Mouse (Mus musculus) stomach, embryonic 15.5 days (tissue): ENCODE results near the gene Ap4b1. TPM values are rescaled to one million over a fixed set of nuclear protein-coding genes. Genes with fewer than 3 reads are reported as not detected.
"Not testable (repeated sequence)": the region's sequence is repeated elsewhere in the genome, so short reads cannot be mapped to it uniquely, and the experiment has no call there.

Source experiments
- ATAC-seq: fragments of 200-750 bp; cut with Nextera tagmentation; 2 replicates; pipeline ENCODE4 v1.8.0; 2017; ENCODE audit warnings: low read depth, moderate number of reproducible peaks, moderate TSS enrichment; ENCODE audit not compliant: insufficient read depth, low FRiP score
- H3K27ac ChIP-seq: fragments of 300-500 bp; sonication (generic); 2 replicates; pipeline ENCODE4 v1.5.1; 2015; ENCODE audit warnings: mild to moderate bottlenecking, inconsistent platforms
- H3K27me3 ChIP-seq: fragments of 300-500 bp; sonication (generic); replicated peaks from 2 replicates; pipeline ENCODE4 v1.6.1; 2015; ENCODE audit warnings: inconsistent platforms
- H3K36me3 ChIP-seq: fragments of 300-500 bp; sonication (generic); 2 replicates; pipeline ENCODE4 v1.6.1; 2015; ENCODE audit warnings: inconsistent platforms
- H3K4me1 ChIP-seq: fragments of 300-500 bp; sonication (generic); 2 replicates; pipeline ENCODE4 v1.6.1; 2015; ENCODE audit warnings: inconsistent platforms
- H3K4me2 ChIP-seq: fragments of 300-500 bp; sonication (generic); 2 replicates; pipeline ENCODE4 v1.6.1; 2015; ENCODE audit warnings: mild to moderate bottlenecking, inconsistent platforms
- H3K4me3 ChIP-seq: fragments of 300-500 bp; sonication (generic); replicated peaks from 2 replicates; pipeline ENCODE4 v1.5.1; 2015; ENCODE audit warnings: inconsistent platforms
- H3K9ac ChIP-seq: fragments of 300-500 bp; sonication (generic); 2 replicates; pipeline ENCODE4 v1.6.1; 2015; ENCODE audit warnings: inconsistent platforms
- H3K9me3 ChIP-seq: fragments of 300-500 bp; sonication (generic); 2 replicates; pipeline ENCODE4 v1.6.1; 2016; ENCODE audit warnings: inconsistent platforms
- WGBS: fragments of 180-500 bp; shearing (Covaris S2); methylation state at CpG from one replicate; pipeline ENCODE4 v1.1.7; 2015; 5-methylcytosine and 5-hydroxymethylcytosine counted together
- polyA plus RNA-seq: library from polyadenylated mRNA; unstranded; fragments of >200 nt; fragmentation: Nextera tagmentation; extraction: Ambion mirVana; gene quantifications from 2 replicates; pipeline ENCODE4 v1.2.1, GENCODE M21; 2015

The Ap4b1 gene
- polyA plus RNA-seq, 1 experiment from 2014 or later, result 19.5 TPM

GRCm38 (mm10) chr3:103782844-103783609 lies 26.3 kb upstream of the Ap4b1 start:
- H3K36me3 ChIP-seq, result peaks cover 2% of the 10 kb centered on the region; the same call in 1 of the 2 replicates
- ATAC-seq, result 0 out of 2 replicates have a peak, but pooled peaks have one; percentile 22
- WGBS, result 67% methylated on average over 4 of the region's 4 CpGs

GRCm38 (mm10) chr3:103787225-103787624 lies 22.1 kb upstream of the Ap4b1 start:
- WGBS, result 63% methylated on average over 7 of the region's 7 CpGs
- H3K4me2 ChIP-seq, result no peak overlapping the region
- H3K9ac ChIP-seq, result no peak overlapping the region
- H3K4me3 ChIP-seq, result no peak overlapping the region
- H3K36me3 ChIP-seq, result no peaks in the 10 kb centered on the region
- peaks cover 11% of the 10 kb centered on the region; the same call in 1 of the 2 replicates for H3K4me1 ChIP-seq
- H3K9me3 ChIP-seq, result no peaks in the 10 kb centered on the region
- no peaks in the 10 kb centered on the region for H3K27me3 ChIP-seq
- peak overlapping the region; percentile 21; the same call in 1 of the 2 replicates for H3K27ac ChIP-seq
- no peak for ATAC-seq

More at GRCm38 (mm10) chr3:103782844-103783609, 26.3 kb upstream of the Ap4b1 start:
- no peaks in the 10 kb centered on the region for H3K9me3 ChIP-seq
- H3K27me3 ChIP-seq, result no peaks in the 10 kb centered on the region
- H3K27ac ChIP-seq, result peak overlapping the region; percentile 59; the same call in 1 of the 2 replicates
- H3K4me3 ChIP-seq, result no peak overlapping the region
- no peak overlapping the region for H3K4me2 ChIP-seq
- no peak overlapping the region for H3K9ac ChIP-seq
- H3K4me1 ChIP-seq, result peaks cover 11% of the 10 kb centered on the region; the same call in 1 of the 2 replicates

- H3K9me3 ChIP-seq, result no peaks in the 10 kb centered on the region
- peak overlapping the region; percentile 91 for H3K4me3 ChIP-seq
- 70% methylated on average over 7 of the region's 7 CpGs for WGBS
These were observed 20.2 kb upstream of the Ap4b1 start for GRCm38 (mm10) chr3:103789096-103789495.

GRCm38 (mm10) chr3:103789891-103790345 lies 19.4 kb upstream of the Ap4b1 start:
- H3K27ac ChIP-seq, result peak overlapping the region; percentile 90
- H3K27me3 ChIP-seq, result no peaks in the 10 kb centered on the region
- H3K4me3 ChIP-seq, result peak overlapping the region; percentile 91
- ATAC-seq, result no peak
- 1% methylated on average over 14 of the region's 14 CpGs for WGBS
- no peaks in the 10 kb centered on the region for H3K4me1 ChIP-seq
- no peaks in the 10 kb centered on the region for H3K36me3 ChIP-seq
- peak overlapping the region; percentile 84 for H3K9ac ChIP-seq
- peak overlapping the region; percentile 76 for H3K4me2 ChIP-seq
- no peaks in the 10 kb centered on the region for H3K9me3 ChIP-seq

More at GRCm38 (mm10) chr3:103789096-103789495, 20.2 kb upstream of the Ap4b1 start:
- H3K4me2 ChIP-seq, result peak overlapping the region; percentile 76
- peaks cover under 1% of the 10 kb centered on the region; the same call in 1 of the 2 replicates for H3K4me1 ChIP-seq
- no peaks in the 10 kb centered on the region for H3K27me3 ChIP-seq
- no peak overlapping the region for H3K9ac ChIP-seq
- no peaks in the 10 kb centered on the region for H3K36me3 ChIP-seq
- no peak overlapping the region for H3K27ac ChIP-seq
- ATAC-seq, result no peak

- H3K27ac ChIP-seq, result peak overlapping the region; percentile 90
- H3K4me1 ChIP-seq, result no peaks in the 10 kb centered on the region
- WGBS, result under 1% methylated on average over 51 of the region's 61 CpGs
- peak; percentile 68 for ATAC-seq
- peak overlapping the region; percentile 84 for H3K9ac ChIP-seq
- peak overlapping the region; percentile 91 for H3K4me3 ChIP-seq
- peak overlapping the region; percentile 76 for H3K4me2 ChIP-seq
- H3K27me3 ChIP-seq, result no peaks in the 10 kb centered on the region
- no peaks in the 10 kb centered on the region for H3K36me3 ChIP-seq
- H3K9me3 ChIP-seq, result no peaks in the 10 kb centered on the region
These were observed 18.8 kb upstream of the Ap4b1 start for GRCm38 (mm10) chr3:103790346-103791145.

GRCm38 (mm10) chr3:103791230-103792110 lies 17.9 kb upstream of the Ap4b1 start, which contains the start of gene Hipk1:
Hipk1 (minus strand) TSS chr3:103791563.
- Histone ChIP-seq H3K9ac (peak within 1 kb of the TSS; percentile 84), H3K4me1 (no peaks in the 10 kb centered on the region), H3K9me3 (no peaks in the 10 kb centered on the region), H3K36me3 (no peaks in the 10 kb centered on the region), H3K4me2 (peak within 1 kb of the TSS; percentile 76), H3K27ac (peak within 1 kb of the TSS; percentile 90), H3K4me3 (peak within 1 kb of the TSS; percentile 91), H3K27me3 (no peaks in the 10 kb centered on the region)
- 9% methylated on average over 49 of the region's 49 CpGs for WGBS
- peak; percentile 93 for ATAC-seq

- not testable (repeated sequence) for H3K36me3 ChIP-seq, H3K27me3 ChIP-seq, ATAC-seq, H3K9me3 ChIP-seq, H3K4me1 ChIP-seq, H3K9ac ChIP-seq
- peak overlapping the region; percentile 76; the same call in 1 of the 2 replicates for H3K4me2 ChIP-seq
- H3K27ac ChIP-seq, result peak overlapping the region; percentile 90; the same call in 1 of the 2 replicates
- 0 out of 2 replicates have a peak overlapping the region, but pooled peaks have one; percentile 91 for H3K4me3 ChIP-seq
- 70% methylated on average over 5 of the region's 5 CpGs for WGBS
These were observed 17.3 kb upstream of the Ap4b1 start for GRCm38 (mm10) chr3:103792111-103792406.

- Histone ChIP-seq H3K4me1 (no peaks in the 10 kb centered on the region), H3K4me2 (no peak overlapping the region), H3K4me3 (no peak overlapping the region), H3K27me3 (no peaks in the 10 kb centered on the region), H3K9me3 (no peaks in the 10 kb centered on the region), H3K27ac (no peak overlapping the region), H3K9ac (no peak overlapping the region), H3K36me3 (no peaks in the 10 kb centered on the region)
- 74% methylated on average over 1 of the region's 1 CpGs for WGBS
- no peak for ATAC-seq
These were observed 16.8 kb upstream of the Ap4b1 start for GRCm38 (mm10) chr3:103792566-103792965.

GRCm38 (mm10) chr3:103796389-103796788 lies 12.9 kb upstream of the Ap4b1 start:
- no peak for ATAC-seq
- no peaks in the 10 kb centered on the region for H3K9me3 ChIP-seq
- H3K4me3 ChIP-seq, result no peak overlapping the region
- no peak overlapping the region for H3K4me2 ChIP-seq
- no peaks in the 10 kb centered on the region for H3K27me3 ChIP-seq
- no peak overlapping the region for H3K9ac ChIP-seq
- H3K4me1 ChIP-seq, result peaks cover under 1% of the 10 kb centered on the region; the same call in 1 of the 2 replicates
- H3K36me3 ChIP-seq, result no peaks in the 10 kb centered on the region
- no peak overlapping the region for H3K27ac ChIP-seq
- WGBS, result 59% methylated on average over 2 of the region's 2 CpGs

GRCm38 (mm10) chr3:103799507-103799906 lies 9.8 kb upstream of the Ap4b1 start:
- H3K27me3 ChIP-seq, result no peaks in the 10 kb centered on the region
- 60% methylated on average over 2 of the region's 2 CpGs for WGBS
- peak; percentile 90 for ATAC-seq

More at GRCm38 (mm10) chr3:103799507-103799906, 9.8 kb upstream of the Ap4b1 start:
- Histone ChIP-seq H3K4me1 (peaks cover 10% of the 10 kb centered on the region; the same call in 1 of the 2 replicates), H3K4me3 (no peak overlapping the region), H3K36me3 (peaks cover 12% of the 10 kb centered on the region), H3K9me3 (no peaks in the 10 kb centered on the region), H3K9ac (no peak overlapping the region), H3K4me2 (no peak overlapping the region), H3K27ac (no peak overlapping the region)
